Mouse (Mus musculus): ENCODE data around the gene Slc1a3.
A peak's percentile ranks its signal among the peaks of the same experiment; 100 is the strongest.

The Slc1a3 gene

DNA sequence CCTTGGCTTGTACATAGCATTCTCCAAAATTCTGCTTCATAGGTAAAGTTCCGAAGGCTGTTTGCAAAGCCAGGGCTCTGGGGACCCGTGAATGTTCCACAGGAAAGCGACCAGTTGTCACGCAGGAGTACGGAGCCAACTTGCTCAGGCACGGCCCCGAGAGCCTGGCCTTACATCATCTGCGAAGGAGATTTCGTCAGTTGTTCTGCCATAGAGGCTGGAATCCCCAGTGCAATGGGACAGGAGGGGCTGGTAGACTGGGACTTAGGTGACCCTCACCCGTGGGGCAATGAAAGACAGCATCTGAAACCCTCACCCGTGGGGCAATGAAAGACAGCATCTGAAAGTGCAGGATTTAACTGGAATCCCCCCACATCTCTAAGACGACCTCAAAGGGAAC is 94.3 kb downstream of the Slc1a3 start:
- DNase-seq (ENCODE audit: extremely low read depth, insufficient read length, low spot score): no peak

DNA sequence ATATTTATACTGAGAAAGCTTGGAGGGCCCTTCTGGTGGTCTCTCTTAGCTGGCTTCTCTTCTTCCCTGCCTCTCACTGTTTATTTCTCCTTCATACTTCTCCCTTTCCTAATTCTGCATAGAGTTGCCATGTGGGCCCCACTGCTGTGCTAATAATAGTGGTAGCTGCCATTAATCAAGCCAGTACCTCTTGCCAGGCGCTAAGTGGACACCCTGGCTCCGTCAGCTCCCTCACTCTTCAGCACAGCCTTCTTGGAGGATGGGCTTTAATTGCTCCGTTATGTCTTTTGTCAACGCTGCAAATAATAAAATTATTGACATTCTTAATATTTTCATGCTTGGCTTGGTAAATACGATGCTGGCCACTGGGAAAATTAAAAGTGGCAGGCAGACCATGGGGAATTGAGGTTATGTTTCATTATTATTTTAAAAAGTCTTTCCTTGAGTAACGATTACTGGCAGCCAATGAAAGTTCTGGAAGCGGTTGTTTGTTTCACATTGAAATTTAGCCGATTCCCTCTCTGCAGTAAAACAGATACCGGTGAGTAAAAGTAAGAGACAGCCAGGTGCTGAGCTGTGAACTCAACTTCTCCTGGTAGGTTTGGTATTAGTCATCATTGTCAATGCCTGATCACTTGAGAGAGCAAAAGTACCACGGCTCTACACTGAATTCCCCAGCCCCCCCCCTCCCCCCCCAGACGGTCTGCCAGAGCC is 94.9 kb downstream of the Slc1a3 start:
- no peak for DNase-seq (ENCODE audit: extremely low read depth, insufficient read length, low spot score)

DNA sequence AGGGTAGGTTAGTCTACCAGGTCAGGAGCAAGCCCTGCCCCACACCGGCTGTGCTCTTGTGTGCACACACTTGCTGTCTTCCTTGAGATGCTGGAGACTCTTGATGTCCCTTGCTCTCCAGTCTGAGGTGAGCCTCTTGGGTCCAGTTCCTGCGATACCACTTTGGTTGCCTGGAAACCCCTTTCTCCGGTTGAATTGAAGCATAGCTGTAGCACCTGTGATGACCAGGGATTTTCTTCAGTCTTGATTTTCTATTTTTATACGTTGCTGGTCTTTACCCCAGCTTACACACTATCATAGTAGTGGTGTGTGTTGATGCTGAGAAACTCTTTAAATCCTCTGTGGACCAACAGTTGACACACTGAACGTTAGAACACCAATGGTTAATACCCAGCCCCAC is 95.9 kb downstream of the Slc1a3 start:
- no peak for DNase-seq (ENCODE audit: extremely low read depth, insufficient read length, low spot score)

DNA sequence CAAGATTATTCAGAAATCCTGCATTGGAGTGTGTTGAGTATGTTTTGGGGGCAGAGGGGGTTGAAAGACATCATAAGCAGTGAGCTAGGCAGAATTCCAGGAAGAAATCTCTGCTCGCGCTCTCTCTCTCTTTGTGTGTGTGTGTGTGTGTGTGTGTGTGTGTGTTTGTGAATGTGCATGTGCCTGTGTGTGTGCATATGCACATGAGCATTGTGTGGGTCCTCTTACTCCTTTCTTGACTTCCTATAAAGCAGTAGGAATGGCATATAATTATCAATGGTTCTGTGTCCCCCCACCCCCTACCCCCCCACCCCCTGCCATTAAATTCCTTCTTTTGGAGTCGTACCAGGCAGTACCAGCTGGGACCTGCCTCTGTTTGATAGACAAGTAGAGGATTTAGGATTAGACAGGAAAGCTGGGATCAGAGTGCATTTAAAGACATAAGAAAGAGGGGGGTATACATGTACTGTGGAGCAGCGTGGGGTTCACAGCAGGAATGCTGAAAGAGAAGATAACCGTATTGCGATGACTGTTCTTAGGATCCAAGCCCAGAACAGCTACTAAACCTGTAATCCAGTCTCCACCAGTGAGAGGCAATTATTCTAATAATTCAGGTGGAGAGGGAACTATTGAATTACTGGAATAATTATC is 104.9 kb downstream of the Slc1a3 start:
- no peak for DNase-seq (ENCODE audit: extremely low read depth, insufficient read length, low spot score)

DNA sequence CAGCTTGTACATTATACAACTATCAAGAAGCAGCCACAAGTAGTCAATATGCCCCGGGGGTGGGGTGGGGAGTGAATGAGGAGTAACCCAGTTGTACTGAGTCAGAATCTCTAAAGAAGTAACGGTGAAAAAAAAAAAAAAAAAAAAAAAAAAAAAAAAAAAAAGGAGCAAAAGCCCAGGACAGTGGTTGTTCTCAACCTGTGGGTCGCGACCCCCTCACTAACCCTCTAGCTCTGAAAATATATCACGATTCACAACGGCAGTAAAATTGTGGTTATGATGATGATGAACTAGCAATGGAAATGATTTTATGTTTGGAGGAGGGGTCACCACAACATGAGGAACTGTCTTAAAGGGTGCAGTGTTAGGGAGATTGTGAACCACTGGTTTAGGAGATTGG is 108.2 kb downstream of the Slc1a3 start:
- no peak for DNase-seq (ENCODE audit: extremely low read depth, insufficient read length, low spot score)

DNA sequence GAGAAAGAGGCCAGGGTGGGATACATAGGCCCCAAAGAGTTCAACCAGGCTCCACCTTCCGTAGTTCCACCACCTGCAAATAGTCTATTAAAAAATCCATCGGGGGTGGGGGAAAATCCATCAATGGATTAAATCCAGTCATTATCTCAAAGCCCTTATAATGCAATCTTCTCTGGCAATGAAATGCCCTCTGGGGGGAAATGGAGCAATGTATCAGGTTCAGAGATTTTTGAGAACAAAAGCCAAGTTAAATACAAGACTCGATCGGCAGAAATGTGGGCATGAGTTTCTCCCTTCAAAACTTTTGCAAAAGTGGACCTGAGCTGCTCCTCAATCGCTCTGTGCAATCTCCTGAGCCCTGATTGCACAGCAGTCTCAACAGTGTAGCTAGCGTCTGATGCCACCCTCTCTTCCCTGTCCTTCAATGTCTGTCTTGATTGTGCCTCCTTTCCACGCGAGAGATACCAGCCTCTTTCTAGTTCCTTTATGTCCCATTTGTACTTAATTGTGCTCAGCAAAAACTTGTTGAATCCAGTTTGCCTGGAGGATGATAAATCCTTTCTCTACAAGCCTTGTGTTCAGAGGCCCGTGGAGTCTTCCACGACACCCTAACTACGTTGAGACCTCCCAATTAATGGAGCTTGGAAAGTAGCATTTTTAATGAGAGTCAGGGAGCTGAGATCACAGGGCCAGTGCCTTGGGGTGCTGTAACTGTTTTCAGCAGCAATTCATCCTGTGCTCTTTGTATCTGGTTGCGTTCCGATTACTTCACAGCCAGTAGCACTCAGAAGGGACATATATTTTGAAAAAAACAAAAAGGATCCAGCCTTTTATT is 109.0 kb downstream of the Slc1a3 start:
- DNase-seq (ENCODE audit: extremely low read depth, insufficient read length, low spot score): no peak

DNA sequence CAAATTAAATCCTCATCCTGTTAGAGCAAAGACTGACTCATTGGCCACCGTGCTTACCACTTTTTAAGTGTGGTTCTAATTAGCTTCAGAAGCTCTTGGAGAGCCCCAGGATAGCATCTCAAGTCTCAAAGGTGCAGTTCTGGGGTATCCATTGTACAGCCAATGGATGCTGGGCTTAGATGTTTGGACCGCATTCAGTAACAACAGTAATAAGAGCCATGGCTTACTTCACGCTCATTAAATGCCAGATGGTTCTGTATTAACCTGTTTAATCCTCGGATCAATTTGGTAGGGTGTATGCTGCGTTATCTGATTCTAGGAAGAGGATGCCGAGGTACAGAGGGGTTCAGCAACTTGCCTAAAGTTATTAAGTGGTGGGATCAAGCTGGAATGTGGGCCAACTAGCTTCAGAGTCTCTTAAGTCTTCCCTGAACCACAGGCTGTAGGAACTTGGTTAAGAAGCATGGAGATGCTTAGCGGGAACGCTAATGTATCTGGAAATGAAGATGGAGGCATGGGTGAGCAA is 114.1 kb downstream of the Slc1a3 start:
- no peak for DNase-seq (ENCODE audit: extremely low read depth, insufficient read length, low spot score)

DNA sequence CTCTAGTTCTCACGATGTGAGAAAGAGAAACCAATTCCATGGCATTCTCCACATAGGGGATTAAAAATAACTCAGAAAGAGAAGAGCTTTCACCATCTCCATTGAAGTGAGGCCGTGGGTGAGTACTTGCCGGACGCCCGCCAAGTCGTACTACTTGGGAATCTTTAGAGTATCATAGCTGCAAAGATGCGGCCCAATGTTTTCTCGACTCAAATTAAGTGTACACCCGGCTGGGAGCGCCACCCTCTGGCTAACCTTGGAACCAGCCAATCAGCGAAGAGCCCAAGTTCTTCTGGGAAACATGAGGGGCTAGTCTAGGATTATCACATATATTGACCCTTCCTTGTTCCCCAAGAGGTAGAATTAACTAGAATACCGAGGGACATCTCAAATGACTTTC is 115.3 kb downstream of the Slc1a3 start:
- DNase-seq (ENCODE audit: extremely low read depth, insufficient read length, low spot score): no peak

DNA sequence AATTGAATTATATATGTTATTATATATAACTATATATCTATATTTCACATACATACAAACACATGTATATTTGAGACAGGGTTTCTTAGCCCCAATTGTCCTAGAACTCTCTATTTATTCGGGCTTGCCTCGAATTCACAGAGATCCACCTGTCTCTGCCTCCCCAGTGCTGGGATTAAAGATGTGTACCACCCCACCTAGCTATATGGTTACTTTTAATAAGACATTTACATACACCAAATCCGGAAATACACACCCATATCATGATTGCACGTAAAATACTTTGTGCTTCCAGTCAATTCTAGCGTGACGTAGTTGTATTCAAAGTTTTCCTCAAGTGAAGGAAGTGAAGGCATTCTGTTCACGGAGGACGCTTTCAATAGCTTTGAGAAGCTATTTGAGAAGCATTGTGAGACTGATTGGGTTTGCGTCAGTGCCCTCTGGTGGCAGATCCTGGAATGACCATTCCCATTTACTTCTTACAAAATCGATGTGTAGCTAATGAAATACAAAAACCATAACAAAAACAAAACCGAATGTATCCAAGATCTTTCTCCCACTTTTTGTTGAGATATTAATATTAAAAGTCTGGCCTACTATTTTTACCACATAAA is 121.0 kb downstream of the Slc1a3 start:
- peak; percentile 30 for DNase-seq (ENCODE audit: extremely low read depth, insufficient read length, low spot score)

DNA sequence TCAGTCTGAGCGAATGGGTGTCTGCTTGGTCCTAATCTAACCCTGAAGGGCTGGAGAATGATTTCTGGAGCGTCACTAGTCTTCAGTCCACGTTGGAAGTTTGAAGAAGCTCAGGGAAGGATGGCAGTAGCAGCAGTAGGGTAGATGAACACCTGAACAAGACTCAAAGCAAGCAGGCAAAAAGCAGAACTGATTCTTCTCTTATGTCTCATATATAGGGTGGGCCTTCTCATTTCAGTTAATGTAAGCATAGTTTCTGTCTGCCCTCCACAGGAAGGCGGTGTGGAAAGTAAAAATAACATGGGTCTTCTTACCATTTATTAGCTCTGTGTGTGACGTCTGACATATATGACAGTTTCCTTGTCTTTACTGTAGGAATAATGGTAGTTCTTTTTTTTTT is 122.5 kb downstream of the Slc1a3 start:
- DNase-seq (ENCODE audit: extremely low read depth, insufficient read length, low spot score): no peak

DNA sequence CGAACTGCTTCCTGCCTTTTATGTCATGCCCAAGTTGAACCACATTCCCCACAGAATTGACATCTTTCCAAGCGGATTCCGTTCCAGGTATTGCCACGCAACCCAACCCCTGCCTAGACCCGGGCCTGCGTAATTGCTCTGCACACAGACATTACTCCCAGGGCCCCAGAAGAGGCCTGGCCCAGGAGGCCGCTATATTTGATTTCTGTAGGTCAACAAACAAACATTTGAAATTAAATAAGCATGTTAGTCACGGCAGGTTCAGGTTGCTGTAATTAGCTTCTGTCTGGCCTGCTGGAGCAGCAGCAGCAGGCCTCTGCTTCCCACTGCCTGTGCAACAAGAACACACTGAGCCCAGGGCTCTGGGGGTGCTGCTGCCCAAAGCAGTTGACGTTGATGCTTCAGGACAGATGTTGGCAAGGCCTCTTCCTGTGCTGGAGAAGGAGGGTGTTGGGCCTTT is 123.7 kb downstream of the Slc1a3 start:
- no peak for DNase-seq (ENCODE audit: extremely low read depth, insufficient read length, low spot score)

Measured in 3134 (cell line).